Mouse (Mus musculus): ENCODE measurements around the gene Esyt2. TPM values are rescaled to one million over a fixed set of nuclear protein-coding genes. Genes with fewer than 3 reads are reported as not detected.

Esyt2 gene
- total and polyA plus RNA-seq, 3 experiments = 7.5 to 27.8 (median 24.6) TPM

DNA sequence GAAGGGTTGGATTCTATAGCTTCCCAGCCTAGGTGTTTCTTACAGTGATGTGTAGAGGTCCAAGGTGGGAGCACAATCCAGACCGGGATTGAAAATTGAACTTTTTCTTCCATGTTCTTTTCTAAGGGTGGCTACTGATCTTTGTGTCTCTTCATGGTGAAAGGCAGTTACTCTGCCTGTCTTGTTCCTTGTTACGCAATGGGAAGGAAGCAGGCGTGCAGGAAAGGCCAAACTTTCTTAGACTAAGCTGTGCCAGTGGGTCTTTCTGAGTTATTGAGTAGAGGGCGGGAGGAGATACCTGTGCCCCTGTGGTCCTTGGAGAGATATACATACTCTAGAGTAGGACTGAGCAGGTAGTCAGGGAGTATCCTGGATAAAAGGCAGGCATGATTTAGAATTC, 133.9 kb downstream of the Esyt2 start:
- no peak overlapping the region for H3K27ac ChIP-seq
- intact Hi-C loops (cut with DNase I) = no loop called here
- TF ChIP-seq POLR2A (IDR thresholded peaks at IDR 0.05; ENCODE audit: insufficient read depth, low read depth, low read length) (no peak), EP300 (IDR thresholded peaks at IDR 0.05; ENCODE audit: insufficient read depth, low read depth, low read length) (no peak), CTCF (IDR thresholded peaks at IDR 0.05) (no peak)
- H3K4me1 ChIP-seq (ENCODE audit: control insufficient read depth, insufficient read depth, low read length) = no peaks in the 10 kb centered on the region
- H3K79me2 ChIP-seq (replicated peaks; ENCODE audit: control insufficient read depth, insufficient read depth, low read length) = no peaks in the 10 kb centered on the region
- no peaks in the 10 kb centered on the region for H3K27me3 ChIP-seq (ENCODE audit: control insufficient read depth, insufficient read depth, low read length)
- DNase-seq = no peak
- 92% methylated on average over 4 of the region's 4 CpGs for WGBS
- H3K4me3 ChIP-seq = no peak overlapping the region
- no peaks in the 10 kb centered on the region for H3K36me3 ChIP-seq (ENCODE audit: control insufficient read depth, insufficient read depth, low read length)
- H3K9ac ChIP-seq (ENCODE audit: low read depth, low read length) = no peak overlapping the region

DNA sequence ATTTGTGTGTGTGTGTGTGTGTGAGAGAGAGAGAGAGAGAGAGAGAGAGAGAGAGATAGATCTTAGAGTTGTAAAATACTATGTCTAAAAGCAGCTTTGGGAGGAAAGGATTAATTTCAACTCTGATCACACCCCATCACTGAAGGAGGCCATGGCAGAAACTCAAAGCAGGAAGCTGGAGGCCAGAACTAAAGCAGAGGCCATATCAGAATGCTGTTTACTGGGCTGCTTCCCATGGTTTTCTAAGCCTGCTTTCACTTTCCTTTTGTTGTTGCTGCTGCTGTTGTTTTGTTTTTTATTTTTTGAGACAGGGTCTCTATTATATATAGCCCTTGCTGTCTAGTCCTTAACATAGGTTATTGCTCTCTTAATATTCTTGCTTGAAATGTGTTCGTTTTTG, 135.5 kb downstream of the Esyt2 start:
- Histone ChIP-seq H3K9ac (ENCODE audit: low read depth, low read length) (no peak overlapping the region), H3K79me2 (replicated peaks; ENCODE audit: control insufficient read depth, insufficient read depth, low read length) (no peaks in the 10 kb centered on the region), H3K27me3 (ENCODE audit: control insufficient read depth, insufficient read depth, low read length) (no peaks in the 10 kb centered on the region), H3K4me1 (ENCODE audit: control insufficient read depth, insufficient read depth, low read length) (no peaks in the 10 kb centered on the region), H3K27ac (no peak overlapping the region), H3K36me3 (ENCODE audit: control insufficient read depth, insufficient read depth, low read length) (no peaks in the 10 kb centered on the region), H3K4me3 (no peak overlapping the region)
- 84% methylated on average over 1 of the region's 1 CpGs for WGBS
- DNase-seq = no peak
- intact Hi-C loops (cut with DNase I) = no loop called here
- TF ChIP-seq EP300 (IDR thresholded peaks at IDR 0.05; ENCODE audit: insufficient read depth, low read depth, low read length) = no peak
- no peak for TF ChIP-seq CTCF (IDR thresholded peaks at IDR 0.05)
- no peak for TF ChIP-seq POLR2A (IDR thresholded peaks at IDR 0.05; ENCODE audit: insufficient read depth, low read depth, low read length)

DNA sequence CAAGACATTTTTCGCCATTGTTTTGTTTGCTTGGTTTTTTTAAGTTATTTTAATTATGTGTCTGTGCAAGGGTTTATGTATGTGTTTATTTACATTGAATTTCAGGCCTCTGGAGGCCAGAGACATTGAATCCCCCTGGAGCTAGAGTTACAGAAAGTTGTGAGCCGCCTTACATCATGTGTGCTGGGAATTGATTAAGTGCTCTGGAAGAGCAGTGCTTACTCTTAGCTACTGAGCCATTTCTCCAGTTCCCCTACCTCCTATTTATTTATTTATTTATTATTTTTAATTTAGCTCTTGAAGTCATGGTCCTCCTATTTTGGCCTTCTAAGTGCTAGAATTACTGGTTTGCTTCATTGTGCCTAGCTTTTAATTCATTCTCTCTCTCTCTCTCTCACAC, 140.7 kb downstream of the Esyt2 start:
- WGBS = 95% methylated on average over 2 of the region's 2 CpGs
- intact Hi-C loops (cut with DNase I) = no loop called here
- Histone ChIP-seq H3K27ac (no peak overlapping the region), H3K4me1 (ENCODE audit: control insufficient read depth, insufficient read depth, low read length) (no peaks in the 10 kb centered on the region), H3K79me2 (replicated peaks; ENCODE audit: control insufficient read depth, insufficient read depth, low read length) (no peaks in the 10 kb centered on the region), H3K27me3 (ENCODE audit: control insufficient read depth, insufficient read depth, low read length) (no peaks in the 10 kb centered on the region), H3K36me3 (ENCODE audit: control insufficient read depth, insufficient read depth, low read length) (no peaks in the 10 kb centered on the region), H3K9ac (ENCODE audit: low read depth, low read length) (no peak overlapping the region), H3K4me3 (no peak overlapping the region)
- TF ChIP-seq CTCF (IDR thresholded peaks at IDR 0.05) (no peak), POLR2A (IDR thresholded peaks at IDR 0.05; ENCODE audit: insufficient read depth, low read depth, low read length) (no peak), EP300 (IDR thresholded peaks at IDR 0.05; ENCODE audit: insufficient read depth, low read depth, low read length) (no peak)
- no peak for DNase-seq

DNA sequence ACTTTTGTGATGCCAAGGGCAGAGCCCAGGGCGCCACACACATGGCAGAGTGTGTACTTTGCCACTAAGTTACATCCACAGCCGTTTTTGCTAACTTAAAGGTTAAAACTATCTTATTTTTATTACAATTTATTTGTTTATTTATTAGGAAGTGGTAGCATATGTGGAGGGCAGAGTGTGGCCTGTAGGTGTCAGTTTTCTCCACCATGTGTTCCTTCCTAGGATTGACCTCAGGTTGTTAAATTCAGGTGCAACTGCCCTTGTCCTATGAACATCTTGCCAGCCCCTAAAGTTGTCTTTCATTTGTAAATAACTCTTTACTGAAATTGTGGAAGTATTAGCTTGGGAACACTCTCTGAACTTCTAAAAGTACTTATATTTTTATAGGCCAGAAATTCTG, 144.4 kb downstream of the Esyt2 start:
- Histone ChIP-seq H3K79me2 (replicated peaks; ENCODE audit: control insufficient read depth, insufficient read depth, low read length) (no peaks in the 10 kb centered on the region), H3K27me3 (ENCODE audit: control insufficient read depth, insufficient read depth, low read length) (no peaks in the 10 kb centered on the region), H3K36me3 (ENCODE audit: control insufficient read depth, insufficient read depth, low read length) (no peaks in the 10 kb centered on the region), H3K4me1 (ENCODE audit: control insufficient read depth, insufficient read depth, low read length) (no peaks in the 10 kb centered on the region), H3K4me3 (no peak overlapping the region), H3K27ac (no peak overlapping the region), H3K9ac (ENCODE audit: low read depth, low read length) (no peak overlapping the region)
- 83% methylated on average over 2 of the region's 2 CpGs for WGBS
- TF ChIP-seq POLR2A (IDR thresholded peaks at IDR 0.05; ENCODE audit: insufficient read depth, low read depth, low read length) (no peak), CTCF (IDR thresholded peaks at IDR 0.05) (0 out of 2 replicates have a peak, but pooled peaks have one; percentile 10)
- DNase-seq = no peak
- intact Hi-C loops (cut with DNase I) = no loop called here

DNA sequence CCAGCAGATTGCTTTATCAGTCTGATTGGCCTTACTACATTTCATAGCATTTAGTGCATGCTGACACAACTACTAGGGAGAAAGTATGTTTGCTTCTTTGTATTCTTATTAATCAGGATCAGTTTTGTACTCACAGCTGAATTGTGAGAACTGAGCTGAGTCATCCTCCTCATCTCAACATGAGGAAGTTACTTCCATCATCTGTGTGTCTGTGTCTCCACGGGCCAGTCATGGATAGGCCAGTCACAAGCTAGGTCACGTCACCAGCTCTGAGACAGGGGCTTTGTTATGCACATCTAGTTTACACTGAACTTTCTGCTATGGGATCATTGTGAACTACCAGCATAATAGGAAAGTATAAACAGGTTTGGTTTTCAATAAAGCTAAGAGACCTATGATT, 152.7 kb downstream of the Esyt2 start:
- no peak for DNase-seq
- H3K27me3 ChIP-seq (ENCODE audit: control insufficient read depth, insufficient read depth, low read length) = no peaks in the 10 kb centered on the region
- WGBS = 89% methylated on average over 2 of the region's 2 CpGs
- no peak for TF ChIP-seq CTCF (IDR thresholded peaks at IDR 0.05)
- no peak for TF ChIP-seq EP300 (IDR thresholded peaks at IDR 0.05; ENCODE audit: insufficient read depth, low read depth, low read length)
- no peak for TF ChIP-seq POLR2A (IDR thresholded peaks at IDR 0.05; ENCODE audit: insufficient read depth, low read depth, low read length)
- no peaks in the 10 kb centered on the region for H3K79me2 ChIP-seq (replicated peaks; ENCODE audit: control insufficient read depth, insufficient read depth, low read length)
- H3K36me3 ChIP-seq (ENCODE audit: control insufficient read depth, insufficient read depth, low read length) = no peaks in the 10 kb centered on the region; the same call in 1 of the 2 replicates
- H3K9ac ChIP-seq (ENCODE audit: low read depth, low read length) = no peak overlapping the region
- no peak overlapping the region for H3K27ac ChIP-seq
- H3K4me3 ChIP-seq = no peak overlapping the region
- peaks cover 1% of the 10 kb centered on the region; the same call in 1 of the 2 replicates for H3K4me1 ChIP-seq (ENCODE audit: control insufficient read depth, insufficient read depth, low read length)
- intact Hi-C loops (cut with DNase I) = no loop called here

DNA sequence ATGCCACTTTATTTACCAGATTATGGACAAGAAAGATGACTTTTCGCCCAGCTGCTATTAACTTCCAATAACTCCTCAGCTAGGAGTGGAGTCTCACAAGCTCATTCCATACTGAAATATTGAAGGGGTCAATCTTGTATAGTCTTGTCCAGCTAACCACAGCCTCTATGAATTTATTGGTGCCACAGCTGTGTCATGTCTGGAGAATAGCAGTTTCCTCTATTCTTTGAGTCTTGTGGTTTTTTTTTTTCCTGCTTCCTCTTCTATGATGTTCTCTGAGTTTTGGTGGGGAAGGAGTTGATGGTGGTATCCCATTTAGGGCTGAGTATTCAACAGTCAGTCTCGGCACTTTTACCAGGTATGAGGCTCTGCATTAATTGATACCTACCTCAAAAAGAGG, 154.2 kb downstream of the Esyt2 start:
- intact Hi-C loops (cut with DNase I) = no loop called here
- H3K4me3 ChIP-seq = no peak overlapping the region
- H3K4me1 ChIP-seq (ENCODE audit: control insufficient read depth, insufficient read depth, low read length) = peaks cover 1% of the 10 kb centered on the region; the same call in 1 of the 2 replicates
- TF ChIP-seq EP300 (IDR thresholded peaks at IDR 0.05; ENCODE audit: insufficient read depth, low read depth, low read length) (no peak), CTCF (IDR thresholded peaks at IDR 0.05) (no peak), POLR2A (IDR thresholded peaks at IDR 0.05; ENCODE audit: insufficient read depth, low read depth, low read length) (no peak)
- no peaks in the 10 kb centered on the region for H3K79me2 ChIP-seq (replicated peaks; ENCODE audit: control insufficient read depth, insufficient read depth, low read length)
- DNase-seq = no peak
- WGBS = 86% methylated on average over 2 of the region's 2 CpGs
- no peak overlapping the region for H3K27ac ChIP-seq
- H3K9ac ChIP-seq (ENCODE audit: low read depth, low read length) = no peak overlapping the region
- H3K27me3 ChIP-seq (ENCODE audit: control insufficient read depth, insufficient read depth, low read length) = no peaks in the 10 kb centered on the region
- no peaks in the 10 kb centered on the region; the same call in 1 of the 2 replicates for H3K36me3 ChIP-seq (ENCODE audit: control insufficient read depth, insufficient read depth, low read length)
